Mouse (Mus musculus) cerebral cortex, adult 2 months (tissue): ENCODE results near the gene Mccc2.

Experiments
- WGBS: fragments of 180-500 bp; shearing (Covaris S2); methylation state at CpG from one replicate; pipeline ENCODE4 v1.1.7; 2018; 5-methylcytosine and 5-hydroxymethylcytosine counted together

Mccc2 gene

DNA sequence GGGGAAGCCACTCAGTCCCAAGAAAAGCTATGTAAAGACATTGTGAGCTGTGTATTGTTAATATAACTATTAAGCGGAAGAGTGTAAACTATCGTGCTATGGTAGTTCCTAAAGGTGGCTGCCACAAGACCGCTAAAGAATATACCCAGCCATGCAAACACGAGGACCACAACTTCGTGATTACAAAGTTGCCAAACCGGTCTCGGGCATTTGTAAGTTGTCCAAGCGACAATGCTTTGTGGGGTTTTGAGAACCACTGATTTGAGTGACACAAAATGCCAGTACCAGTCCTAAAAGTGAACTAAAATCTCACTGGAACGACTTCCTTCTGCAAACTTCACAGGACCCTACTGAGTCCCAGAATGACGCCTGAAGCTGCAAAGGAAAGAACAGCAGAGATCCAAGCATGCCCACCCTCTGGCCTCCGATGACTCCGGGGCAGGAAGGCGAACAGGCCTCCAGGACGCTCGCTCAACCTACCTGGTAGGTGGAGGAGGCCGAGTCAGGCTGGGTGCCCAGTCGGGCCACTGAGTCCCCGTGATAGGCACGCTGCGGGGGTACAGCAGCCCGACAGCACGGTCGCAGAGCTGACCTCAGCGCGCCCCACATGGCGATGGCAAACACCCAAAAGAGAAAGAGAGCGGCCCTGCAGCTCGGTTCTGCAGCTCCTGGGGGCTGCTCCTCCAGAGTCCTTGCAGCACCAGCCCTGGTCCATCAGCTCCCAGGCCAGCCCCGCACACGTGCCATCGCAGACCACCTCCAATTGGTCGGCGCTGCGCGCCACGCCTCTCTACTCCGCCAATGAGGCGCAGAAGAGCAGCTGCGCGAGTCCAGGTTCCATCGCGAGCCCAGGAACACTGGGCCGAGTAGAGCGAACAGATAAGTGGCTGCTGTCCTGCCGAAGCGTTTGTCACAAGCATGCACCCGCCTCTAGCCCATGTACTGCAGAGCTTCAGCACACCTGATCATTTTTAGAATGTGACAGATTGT, at the start of gene Mccc2:
TSS of gene Mccc2 (minus strand) at position 734 of the 990 bp plus-strand sequence.
- WGBS = 3% methylated on average over 47 of the region's 47 CpGs

DNA sequence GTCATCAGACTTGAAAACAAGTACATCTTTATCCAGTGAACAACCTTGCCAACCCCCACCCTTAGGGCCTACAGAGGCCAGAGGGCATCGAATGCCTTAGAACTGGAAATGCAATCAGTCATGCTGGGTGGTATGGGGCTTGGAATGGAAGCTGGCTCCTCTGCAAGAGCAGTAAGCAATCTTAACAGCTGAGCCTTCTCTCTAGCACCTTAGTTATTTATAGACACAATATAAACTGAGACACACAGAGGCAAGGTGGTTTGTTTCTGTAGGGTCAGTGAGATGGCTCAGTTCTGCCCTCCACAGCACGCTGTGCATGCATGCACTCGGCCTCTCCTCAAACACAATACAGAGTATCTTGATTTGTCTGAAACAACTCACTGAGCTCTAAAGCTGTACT, 48.5 kb upstream of the Mccc2 start:
- 94% methylated on average over 3 of the region's 3 CpGs for WGBS

DNA sequence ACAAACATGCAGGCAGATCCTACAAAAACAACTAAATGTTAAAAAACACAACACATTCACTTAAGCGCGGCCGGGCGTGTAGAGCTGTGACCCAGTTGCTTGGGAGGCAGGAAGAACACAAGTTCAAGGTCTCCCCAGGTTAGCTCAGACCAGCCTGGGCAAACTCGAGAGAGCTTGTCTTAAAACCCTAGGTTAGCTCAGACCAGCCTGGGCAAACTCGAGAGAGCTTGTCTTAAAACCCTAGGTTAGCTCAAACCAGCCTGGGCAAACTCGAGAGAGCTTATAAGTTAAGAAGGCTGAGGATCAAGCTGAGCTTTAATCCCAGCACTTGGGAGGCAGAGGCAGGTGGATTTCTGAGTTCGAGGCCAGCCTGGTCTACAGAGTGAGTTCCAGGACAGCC, 42.3 kb upstream of the Mccc2 start:
- WGBS = 97% methylated on average over 8 of the region's 8 CpGs

DNA sequence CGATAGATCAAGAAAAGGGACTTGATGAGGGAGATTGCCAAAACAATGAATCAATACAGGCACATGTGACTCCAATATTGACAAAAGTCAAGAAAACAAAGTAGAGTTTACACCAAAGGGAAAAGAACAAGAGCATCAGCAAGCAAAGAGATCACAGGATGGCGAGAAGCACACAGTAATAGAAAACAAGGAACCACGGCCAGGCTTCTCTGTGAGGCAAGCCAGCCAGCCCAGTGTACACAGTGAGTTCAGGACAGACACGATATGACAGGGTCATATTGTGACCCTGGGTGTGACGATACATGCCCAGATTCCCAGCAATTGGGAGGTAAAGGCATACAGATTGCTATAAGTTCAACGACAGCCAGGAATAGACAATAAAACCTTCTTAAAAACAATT, 10.6 kb upstream of the Mccc2 start:
- WGBS = 90% methylated on average over 6 of the region's 6 CpGs

DNA sequence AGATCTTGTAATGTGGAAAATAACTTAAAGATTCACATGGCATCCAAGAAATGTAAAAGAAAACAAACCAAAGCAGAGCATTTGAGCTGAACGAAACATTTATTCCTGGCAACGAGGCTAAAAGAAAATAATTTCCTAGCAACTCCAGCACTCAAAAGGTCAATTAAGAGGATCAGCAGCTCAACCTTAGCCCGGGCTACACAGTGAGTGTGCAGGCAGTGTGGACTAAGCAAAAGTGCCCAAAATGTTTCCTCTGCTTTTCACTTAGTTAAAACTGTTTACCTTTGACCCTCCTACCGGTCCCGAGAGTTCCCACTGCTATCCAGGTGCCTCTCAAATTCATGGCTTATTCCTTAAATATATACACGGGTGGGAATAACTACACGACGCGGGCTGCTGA, 1.5 kb upstream of the Mccc2 start:
- WGBS = 87% methylated on average over 9 of the region's 9 CpGs

DNA sequence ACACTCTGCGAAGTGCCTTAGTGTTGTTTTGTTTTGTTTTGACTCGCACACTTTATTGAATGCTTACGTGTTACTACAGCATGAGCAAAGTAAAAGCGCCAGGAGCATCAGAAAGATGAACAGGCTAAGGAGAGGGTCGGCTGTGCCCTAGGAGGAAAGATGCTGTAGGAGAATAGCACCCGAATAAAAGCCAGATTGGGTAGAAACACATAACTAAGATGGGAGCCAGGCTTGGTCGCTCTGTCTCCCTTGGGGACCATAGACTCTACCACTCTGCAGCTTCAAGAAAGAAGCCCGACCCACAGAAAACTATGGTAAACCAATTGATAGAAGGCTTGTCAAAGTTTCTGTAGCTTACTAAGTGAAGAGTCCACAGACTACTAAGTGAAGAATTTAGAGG, 498 bp upstream of the Mccc2 start:
- WGBS = 4% methylated on average over 8 of the region's 8 CpGs

DNA sequence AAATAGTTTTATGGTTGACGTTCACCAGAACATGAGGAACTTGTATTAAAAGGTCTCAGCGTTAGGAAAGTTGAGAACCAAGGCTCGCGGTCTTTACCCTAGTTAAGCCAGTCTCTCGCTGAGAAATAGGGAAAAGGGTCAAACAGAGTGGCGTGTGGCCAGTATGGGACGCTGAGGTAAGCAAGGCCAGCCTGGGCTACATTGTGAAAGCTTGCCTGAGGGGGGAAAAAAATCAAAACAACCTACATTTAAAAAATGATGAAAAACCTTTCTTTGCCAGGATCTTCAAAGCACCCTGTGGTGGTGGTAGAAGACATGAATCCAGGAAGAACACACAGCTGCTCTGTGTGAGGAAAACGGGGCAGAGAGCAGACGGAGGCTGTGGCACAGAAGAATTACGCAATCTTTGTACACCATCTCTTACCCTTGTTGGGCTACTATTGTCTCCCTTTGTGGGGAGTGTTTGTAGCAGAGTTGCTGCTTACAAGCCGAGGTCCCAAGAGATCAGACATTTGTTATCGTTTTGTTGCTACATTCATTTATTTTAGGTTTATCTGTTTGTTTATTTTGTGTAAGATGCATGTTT, 9.4 kb downstream of the Mccc2 start:
- 80% methylated on average over 12 of the region's 12 CpGs for WGBS

DNA sequence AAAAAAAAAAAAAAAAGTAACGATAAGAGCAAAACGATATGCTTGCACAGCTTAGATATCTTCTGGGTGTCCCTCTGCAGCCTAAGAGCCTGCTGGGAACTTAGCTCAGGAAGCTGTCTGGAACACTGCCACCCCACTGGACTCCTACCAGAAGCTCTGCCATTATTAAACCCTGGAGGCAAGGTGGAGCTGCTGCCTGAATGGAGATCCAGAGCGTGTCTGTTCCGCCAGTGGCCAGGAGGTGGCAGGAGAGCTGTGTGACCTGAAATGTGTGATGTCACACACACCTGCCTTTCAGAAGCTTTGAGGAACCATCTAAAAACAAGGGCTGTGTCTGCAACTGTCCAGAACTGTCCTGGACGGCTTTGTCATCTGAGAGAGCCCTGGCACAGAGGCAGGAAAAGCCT, 13.6 kb downstream of the Mccc2 start:
- 37% methylated on average over 5 of the region's 5 CpGs for WGBS

DNA sequence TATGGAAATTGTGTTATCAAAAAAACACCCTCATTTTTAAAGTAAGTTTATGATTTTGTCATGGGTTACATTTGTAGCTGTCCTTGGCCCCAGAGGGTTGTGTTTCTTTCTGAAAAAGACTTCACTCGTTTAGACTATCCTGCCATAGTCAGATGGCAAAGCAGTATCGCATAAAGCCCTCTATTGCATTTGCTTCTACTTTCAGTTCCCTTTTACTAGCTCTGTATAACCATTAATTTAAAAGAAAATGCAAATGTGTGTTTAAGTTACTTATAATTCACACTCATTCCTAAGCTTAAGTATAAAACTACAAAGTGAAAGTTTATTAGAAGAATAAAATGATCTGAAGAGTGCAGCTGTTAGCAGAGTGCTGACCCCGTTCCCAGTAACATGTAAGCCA, 16.4 kb downstream of the Mccc2 start:
- 92% methylated on average over 3 of the region's 3 CpGs for WGBS

DNA sequence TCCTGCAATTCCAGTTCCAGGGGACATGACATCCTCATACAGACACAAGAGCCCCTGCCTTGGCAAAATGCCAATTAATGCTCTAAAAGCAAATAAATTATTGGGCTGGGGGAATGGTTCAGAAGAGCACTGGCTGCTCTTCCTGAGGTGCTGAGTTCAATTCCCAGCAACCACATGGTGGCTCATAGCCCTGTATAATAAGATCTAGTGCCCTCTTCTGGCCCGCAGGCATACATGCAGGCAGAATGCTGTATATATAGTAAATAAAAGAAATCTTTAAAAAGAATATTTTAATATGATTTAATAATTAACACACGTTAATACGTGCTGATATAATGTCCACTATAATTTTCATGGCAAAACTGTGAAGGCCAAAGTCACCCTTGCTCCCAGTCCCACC, 17.3 kb downstream of the Mccc2 start:
- WGBS = 95% methylated on average over 3 of the region's 3 CpGs

DNA sequence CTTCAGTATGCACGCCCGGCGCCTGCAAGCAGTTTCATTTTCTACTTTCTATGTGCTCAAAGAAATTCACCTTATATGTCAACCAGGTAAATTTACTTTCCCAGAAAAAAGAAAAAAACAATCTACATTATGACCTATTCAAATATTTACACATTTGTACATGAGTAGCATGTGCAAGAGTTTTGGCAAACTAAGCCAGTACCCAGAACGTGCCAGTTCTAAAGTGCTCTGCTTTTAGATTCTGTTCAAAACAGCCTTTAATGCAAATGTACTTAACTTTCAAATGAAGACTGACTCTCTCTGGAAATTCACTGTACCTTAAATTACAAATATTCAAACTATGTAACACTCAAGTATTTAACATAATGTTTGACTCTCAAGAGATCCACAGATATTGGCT, 25.8 kb downstream of the Mccc2 start:
- 86% methylated on average over 4 of the region's 4 CpGs for WGBS

DNA sequence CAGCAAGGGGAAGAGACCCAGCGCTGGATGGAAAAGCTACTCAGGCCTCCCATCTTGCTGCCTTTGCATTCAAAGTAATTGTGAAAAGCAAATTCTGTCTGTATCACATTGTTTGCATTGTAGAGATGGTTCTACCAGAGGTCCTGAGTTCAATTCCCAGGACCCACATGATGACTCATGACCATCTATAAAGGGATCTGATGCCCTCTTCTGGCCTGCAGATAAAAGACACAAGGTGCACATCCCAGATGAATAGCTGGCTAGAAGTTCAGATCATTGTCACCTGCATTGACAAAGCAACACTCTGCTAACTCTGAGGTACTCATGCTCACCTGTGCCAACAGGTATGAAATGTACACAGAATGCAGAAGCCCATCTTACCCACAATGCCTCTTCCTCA, 32.1 kb downstream of the Mccc2 start:
- WGBS = 98% methylated on average over 1 of the region's 1 CpGs

DNA sequence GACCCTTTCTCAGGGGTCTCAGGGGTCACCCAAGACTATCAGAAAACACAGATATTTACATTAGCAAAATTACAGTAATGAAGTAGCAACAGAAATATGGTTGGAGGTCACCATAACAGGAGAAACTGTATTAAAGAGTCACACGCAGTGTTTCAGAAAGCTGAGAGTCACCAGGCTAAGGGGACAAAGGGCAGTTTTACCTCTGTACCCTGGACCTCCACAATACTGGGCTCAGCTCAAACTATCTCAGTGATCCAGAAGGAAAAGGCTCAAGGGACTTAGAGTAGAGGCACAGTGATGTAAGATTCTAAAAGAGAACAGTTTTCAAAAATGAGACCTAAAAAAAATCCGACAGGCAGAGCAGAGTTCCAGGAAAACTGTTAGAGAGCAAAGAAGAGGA, 36.0 kb downstream of the Mccc2 start:
- WGBS = 36% methylated on average over 2 of the region's 2 CpGs

DNA sequence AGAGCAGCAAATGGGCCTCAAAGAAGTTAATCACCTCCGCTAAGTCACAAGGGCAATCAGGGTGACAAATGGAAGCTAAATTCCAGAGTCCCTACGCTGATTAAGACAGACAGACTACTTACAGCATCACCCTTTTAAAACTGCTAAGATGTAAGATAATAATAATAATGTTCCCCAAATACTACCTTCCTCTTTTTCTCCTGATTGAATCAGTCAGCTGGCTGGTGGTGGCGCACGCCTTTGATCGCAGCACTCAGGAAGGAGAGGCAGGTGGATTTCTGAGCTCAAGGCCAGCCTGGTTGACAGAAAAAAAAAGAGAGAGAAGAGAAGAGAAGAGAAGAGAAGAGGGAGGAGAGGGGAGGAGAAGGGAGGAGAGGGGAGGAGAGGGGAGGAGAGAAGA, 45.4 kb downstream of the Mccc2 start:
- WGBS = 85% methylated on average over 5 of the region's 5 CpGs

DNA sequence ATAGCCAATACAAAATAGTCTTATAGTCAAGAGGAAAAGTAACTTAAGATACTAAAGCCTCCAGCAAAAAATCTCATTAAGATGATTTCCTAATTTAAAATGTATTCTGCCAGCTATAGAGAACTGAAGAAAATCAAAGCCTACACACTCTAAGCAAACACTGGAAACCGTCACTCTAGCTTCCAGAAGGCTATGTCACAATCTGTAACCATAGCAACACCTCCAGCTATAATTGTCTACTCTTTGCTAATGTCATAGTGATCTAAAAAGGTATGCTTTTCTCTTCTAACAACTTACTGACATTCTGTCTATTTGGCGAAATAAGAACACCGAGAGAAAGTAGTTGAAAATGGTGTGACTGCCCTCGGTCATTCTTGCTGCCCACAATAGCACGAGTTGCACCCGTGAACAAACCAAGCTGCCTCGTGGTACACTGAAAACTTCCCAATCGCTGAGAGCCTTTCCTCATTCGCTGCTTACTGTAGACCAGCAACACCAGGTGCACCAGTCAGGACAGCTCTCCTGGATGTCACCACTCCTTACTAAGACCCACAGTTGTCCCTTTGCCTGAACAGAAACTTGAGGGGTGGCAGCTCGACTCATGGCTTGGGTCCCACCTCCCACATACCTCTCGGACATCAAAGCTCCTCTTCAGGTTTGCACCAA, 48.3 kb downstream of the Mccc2 start:
- 45% methylated on average over 11 of the region's 11 CpGs for WGBS

DNA sequence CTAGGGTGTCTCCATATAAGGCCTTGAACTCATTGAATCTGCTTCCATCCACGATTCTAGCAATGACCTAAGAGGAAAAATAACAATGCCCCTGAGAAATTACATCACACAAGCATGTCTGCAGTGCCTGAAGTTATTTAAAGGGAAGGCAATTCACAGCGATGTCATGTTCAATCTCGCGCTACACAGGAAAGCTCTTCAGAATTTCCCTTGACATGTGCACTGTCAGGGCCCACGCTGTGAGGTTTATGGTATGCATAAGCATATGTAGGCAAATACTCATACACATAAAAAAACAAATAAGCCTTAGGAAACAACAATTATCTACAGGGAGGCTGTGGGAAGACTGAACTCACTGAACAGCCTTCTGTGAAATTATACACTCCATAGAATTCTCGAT, 51.6 kb downstream of the Mccc2 start:
- 57% methylated on average over 6 of the region's 6 CpGs for WGBS

DNA sequence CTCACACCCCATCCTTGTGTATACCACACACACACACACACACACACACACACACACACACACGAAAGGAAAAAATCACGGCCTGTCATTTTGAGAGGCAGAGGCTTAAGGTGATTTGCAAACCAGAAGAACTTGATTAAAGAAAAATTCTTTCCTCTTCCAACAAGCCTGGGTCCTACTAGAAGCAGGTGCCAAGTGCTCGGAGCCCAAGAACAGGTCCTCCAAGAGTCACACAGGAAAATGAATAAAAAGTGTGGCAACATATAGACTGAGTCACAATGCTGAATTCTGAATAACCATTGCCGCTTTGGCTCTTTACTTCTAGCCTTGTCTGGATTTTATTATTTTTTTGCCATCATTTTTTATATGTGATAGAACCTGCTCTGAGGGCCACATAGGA, 53.8 kb downstream of the Mccc2 start:
- 95% methylated on average over 4 of the region's 4 CpGs for WGBS

DNA sequence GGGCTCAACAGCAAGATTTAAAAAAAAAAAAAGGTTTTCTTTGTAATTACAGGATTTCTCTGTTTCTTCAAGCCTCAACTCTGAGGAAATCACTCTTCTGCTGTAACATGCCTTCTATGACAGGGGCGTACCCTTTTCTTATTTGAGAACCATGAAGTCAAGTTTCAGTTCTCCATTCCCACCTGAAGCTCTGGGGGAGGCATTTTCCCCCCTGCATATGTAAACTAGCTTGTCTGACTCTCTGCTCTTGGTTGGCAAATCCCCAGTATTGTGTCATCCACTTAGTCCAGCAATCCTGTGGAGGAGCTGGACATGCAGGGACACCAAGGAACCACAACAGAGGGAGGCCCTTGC, 59.9 kb downstream of the Mccc2 start:
- 93% methylated on average over 1 of the region's 1 CpGs for WGBS

DNA sequence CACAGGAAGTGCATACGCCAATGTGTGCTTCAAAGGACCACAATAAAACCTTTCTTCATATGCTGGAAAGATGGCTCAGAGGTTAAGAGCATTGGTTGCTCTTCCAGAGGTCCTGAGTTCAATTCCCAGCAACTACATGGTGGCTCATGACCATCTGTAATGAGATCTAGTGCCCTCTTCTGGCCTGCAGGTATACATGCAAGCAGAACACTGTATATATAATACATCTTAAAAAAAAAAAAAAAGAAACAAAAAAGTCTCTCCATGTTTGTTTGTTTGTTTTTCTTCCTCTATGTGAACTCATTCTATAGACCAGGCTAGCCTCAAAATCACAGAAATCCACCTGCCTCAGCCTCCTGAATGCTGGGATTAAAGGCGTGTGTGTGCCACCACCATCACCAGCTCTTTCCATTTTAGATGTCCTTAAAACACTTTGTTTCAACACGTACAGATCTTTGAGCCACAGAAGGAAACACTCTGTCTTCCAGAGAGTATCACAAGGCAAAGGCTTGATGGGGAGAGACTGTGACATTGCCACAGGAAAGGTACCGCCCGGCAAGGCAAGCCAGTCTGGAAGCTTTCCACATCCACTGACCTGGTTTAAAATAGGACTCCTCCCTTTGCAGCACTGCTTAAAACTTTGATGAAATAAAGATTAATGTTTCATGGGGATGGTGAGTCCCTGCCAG, 60.4 kb downstream of the Mccc2 start:
- WGBS = 81% methylated on average over 5 of the region's 5 CpGs

DNA sequence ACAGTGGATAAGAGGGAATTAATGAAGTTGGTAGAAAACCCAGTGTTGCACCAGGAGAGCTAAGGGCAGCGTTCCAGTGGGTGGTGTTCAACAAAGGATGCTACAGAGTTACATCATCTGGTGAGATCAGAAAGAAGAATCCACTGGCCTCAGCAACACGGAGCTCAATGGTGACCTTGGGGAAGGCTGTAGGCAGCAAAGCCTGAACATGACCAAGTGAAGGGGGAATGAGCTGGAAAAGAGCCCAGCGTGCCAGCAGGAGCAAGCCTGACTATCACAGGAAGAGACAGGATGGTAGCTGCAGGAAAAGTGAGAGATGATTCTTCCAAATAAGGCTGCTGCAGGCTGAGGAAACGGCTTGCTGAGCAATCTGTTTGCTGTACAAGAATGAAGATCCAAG, 68.0 kb downstream of the Mccc2 start:
- 41% methylated on average over 4 of the region's 4 CpGs for WGBS

DNA sequence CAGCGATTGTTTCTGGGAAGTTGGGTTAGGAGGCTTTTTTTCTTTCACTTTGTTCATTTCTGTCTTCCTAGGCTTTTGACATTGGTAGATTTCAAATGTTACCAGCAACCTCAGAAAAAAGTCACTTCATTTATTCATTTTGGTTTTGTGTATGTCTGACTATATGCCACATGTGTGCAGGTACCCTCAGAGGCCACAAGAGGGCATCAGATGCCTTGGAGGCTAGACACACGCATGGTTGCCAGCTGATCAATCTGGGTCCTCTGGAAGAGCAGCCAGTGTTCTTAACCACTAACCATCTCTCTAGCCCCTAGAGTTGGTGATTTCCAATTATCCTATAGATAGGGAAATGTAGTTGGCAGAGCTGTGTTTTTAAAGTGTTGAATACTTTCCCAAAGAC, 71.9 kb downstream of the Mccc2 start:
- WGBS = 94% methylated on average over 2 of the region's 2 CpGs

DNA sequence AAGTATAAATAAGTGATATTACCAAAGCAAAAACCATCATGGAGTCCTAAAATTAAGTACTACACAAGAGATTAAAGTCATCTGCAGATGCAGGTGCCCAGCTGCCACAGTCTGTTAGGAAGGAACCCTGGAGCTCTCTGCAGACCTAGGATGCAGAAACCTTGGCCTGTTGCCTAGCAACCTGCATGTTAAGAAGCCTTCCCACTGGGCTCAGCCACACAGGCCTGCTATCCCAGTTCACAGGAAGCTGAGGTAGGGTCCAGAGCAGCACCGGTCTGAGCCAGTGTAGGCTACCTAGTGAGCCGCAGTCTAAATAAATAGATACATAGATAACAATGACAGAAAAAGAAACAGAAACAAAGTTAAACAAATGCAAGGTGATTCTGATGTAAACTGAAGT, 74.8 kb downstream of the Mccc2 start:
- WGBS = 46% methylated on average over 2 of the region's 2 CpGs
